Mouse (Mus musculus): Measurements from ENCODE around the gene Copg2.

- TF ChIP-seq GATA2 (IDR thresholded peaks at IDR 0.05; ENCODE audit: borderline replicate concordance, low read depth, low read length), result no peak
- no peak for TF ChIP-seq TAL1 (conservative IDR thresholded peaks at IDR 0.05; ENCODE audit: low read depth, low read length)
- no peak for TF ChIP-seq CTCF (IDR thresholded peaks at IDR 0.05; ENCODE audit: low read depth, low read length)
- TF ChIP-seq GATA1 (IDR thresholded peaks at IDR 0.05; ENCODE audit: borderline replicate concordance, low read length), result no peak
- TF ChIP-seq POLR2AphosphoS5 (IDR thresholded peaks at IDR 0.05; ENCODE audit: insufficient replicate concordance, low read depth, low read length), result no peak
Measured at GRCm38 (mm10) chr6:30750482-30750881, 146.1 kb downstream of the Copg2 start.

Data from G1E (cell line).